ENCODE assay signal across 25 mouse cellular contexts in genomic region chr13:38486767-38487166, GRCm38 (mm10). TPM values are rescaled to one million over a fixed set of nuclear protein-coding genes. Genes with fewer than 3 reads are reported as not detected.
A peak's percentile ranks its signal among the peaks of the same experiment; 100 is the strongest.
DNase-seq lines count a peak whose midpoint lies in the region; ATAC-seq lines count a peak whose summit lies in the region.
"Had no signal": no experiment of that assay in that cellular context is flagged by ENCODE, and none has a peak within 500 bp of the region (broad histone marks: within the 10 kb centered on the region; RNA-seq: fewer than 3 reads in every experiment).

No protein-coding gene starts in this region.

- peak; percentile 55 for DNase-seq in kidney, adult 11 months
- no peak for DNase-seq in kidney, postnatal 14 days
- DNase-seq in kidney, adult 8-10 months: peak; percentile 29 to 52
- peak; percentile 27 to 51 for DNase-seq in kidney, postnatal 36 days
- DNase-seq in layer of hippocampus, adult 9-11 months: no peak
- DNase-seq: adrenal gland, adult 8-10 months; adrenal gland, postnatal 14 days; adrenal gland, postnatal 36 days; B cell, adult 2 months; cerebellum, adult 11-12 months; cerebellum, adult 2 months; cerebellum, adult 9-10 months; cerebellum, postnatal 10 days; cerebellum, postnatal 25 days had no signal

- no peak overlapping the region for H3K9ac ChIP-seq in kidney, embryonic 16.5 days (replicated peaks; ENCODE audit: low read length)
- H3K9ac ChIP-seq in kidney, embryonic 15.5 days: no peak overlapping the region
- no peak overlapping the region for H3K9ac ChIP-seq in kidney, embryonic 14.5 days (ENCODE audit: low read depth, low read length)
- H3K9ac ChIP-seq: embryonic facial prominence, embryonic 12.5 days; forebrain, embryonic 13.5 days had no signal

- no peaks in the 10 kb centered on the region for H3K4me1 ChIP-seq in kidney, embryonic 16.5 days (ENCODE audit: insufficient read depth, low read length)
- 0 out of 2 replicates have a peak, but pooled peaks cover 2% of the 10 kb centered on the region for H3K4me1 ChIP-seq in kidney, embryonic 15.5 days
- no peaks in the 10 kb centered on the region for H3K4me1 ChIP-seq in kidney, embryonic 14.5 days (ENCODE audit: control insufficient read depth, insufficient read depth, low read length)

- no peak overlapping the region for H3K4me2 ChIP-seq in kidney, embryonic 16.5 days (replicated peaks; ENCODE audit: low read depth, low read length)
- no peak overlapping the region for H3K4me2 ChIP-seq in kidney, embryonic 15.5 days
- no peak overlapping the region for H3K4me2 ChIP-seq in kidney, embryonic 14.5 days (replicated peaks; ENCODE audit: low read depth, low read length)
- H3K4me2 ChIP-seq: embryonic facial prominence, embryonic 12.5 days; forebrain, embryonic 13.5 days had no signal

- no peak for ATAC-seq in kidney, embryonic 16.5 days (ENCODE audit: low FRiP score, low TSS enrichment)
- 0 out of 2 replicates have a peak, but pooled peaks have one; percentile 49 for ATAC-seq in kidney, embryonic 15.5 days (replicated peaks; ENCODE audit: low FRiP score)
- ATAC-seq in kidney, embryonic 14.5 days (ENCODE audit: low FRiP score, low TSS enrichment): no peak; the same call in 1 of the 2 replicates
- ATAC-seq: activated CD4-positive, CD25-positive, alpha-beta regulatory T cell, adult 4 months; CD4-positive, CD25-positive, alpha-beta regulatory T cell, adult 4 months; forebrain, embryonic 13.5 days; Patski had no signal

- no peak overlapping the region for H3K4me3 ChIP-seq in kidney, embryonic 16.5 days (ENCODE audit: low read length)
- H3K4me3 ChIP-seq in kidney, embryonic 15.5 days (replicated peaks): no peak overlapping the region
- H3K4me3 ChIP-seq in kidney, embryonic 14.5 days (ENCODE audit: low read length): no peak overlapping the region
- H3K4me3 ChIP-seq: embryonic facial prominence, embryonic 10.5 days; embryonic facial prominence, embryonic 12.5 days; forebrain, embryonic 13.5 days had no signal

- 64% methylated on average over 6 of the region's 6 CpGs for WGBS in kidney, embryonic 16.5 days
- 65% methylated on average over 6 of the region's 6 CpGs for WGBS in kidney, embryonic 15.5 days
- WGBS in kidney, embryonic 14.5 days: 69% methylated on average over 6 of the region's 6 CpGs

- no peaks in the 10 kb centered on the region for H3K27me3 ChIP-seq in kidney, embryonic 16.5 days (ENCODE audit: insufficient read depth, low read length)
- no peaks in the 10 kb centered on the region for H3K27me3 ChIP-seq in kidney, embryonic 15.5 days
- no peaks in the 10 kb centered on the region for H3K27me3 ChIP-seq in kidney, embryonic 14.5 days (ENCODE audit: control insufficient read depth, insufficient read depth, low read length)
- H3K27me3 ChIP-seq: CH12.LX; embryonic facial prominence, embryonic 12.5 days; forebrain, embryonic 13.5 days; Patski had no signal

- H3K36me3 ChIP-seq in kidney, embryonic 16.5 days (ENCODE audit: insufficient read depth, low read length): no peaks in the 10 kb centered on the region
- H3K36me3 ChIP-seq in kidney, embryonic 15.5 days: no peaks in the 10 kb centered on the region
- no peaks in the 10 kb centered on the region for H3K36me3 ChIP-seq in kidney, embryonic 14.5 days (ENCODE audit: control insufficient read depth, insufficient read depth, low read length)
- H3K36me3 ChIP-seq: embryonic facial prominence, embryonic 10.5 days; embryonic facial prominence, embryonic 12.5 days; G1E had no signal

- H3K9me3 ChIP-seq in kidney, embryonic 16.5 days (ENCODE audit: low read length): no peaks in the 10 kb centered on the region
- no peaks in the 10 kb centered on the region for H3K9me3 ChIP-seq in kidney, embryonic 15.5 days (replicated peaks)
- H3K9me3 ChIP-seq in kidney, embryonic 14.5 days (ENCODE audit: control insufficient read depth, low read length): no peaks in the 10 kb centered on the region
- H3K9me3 ChIP-seq: embryonic facial prominence, embryonic 10.5 days; embryonic facial prominence, embryonic 12.5 days; forebrain, embryonic 13.5 days; G1E had no signal

- no peak overlapping the region for H3K27ac ChIP-seq in kidney, embryonic 16.5 days (ENCODE audit: low read length)
- no peak overlapping the region for H3K27ac ChIP-seq in kidney, embryonic 15.5 days
- H3K27ac ChIP-seq in kidney, embryonic 14.5 days (ENCODE audit: low read depth, low read length): no peak overlapping the region
- H3K27ac ChIP-seq: embryonic facial prominence, embryonic 10.5 days; embryonic facial prominence, embryonic 12.5 days; forebrain, embryonic 13.5 days had no signal

RNA-seq across cellular contexts. Expression of gene Txndc5, which starts 41.9 kb away (rescaled TPM):
- 301 and 313 TPM in 2 replicates for polyA plus RNA-seq in kidney, embryonic 16.5 days (2015; fragmentation: Nextera tagmentation; extraction: Ambion mirVana)
- 264 and 277 TPM in 2 replicates for polyA plus RNA-seq in kidney, embryonic 15.5 days (2015; fragmentation: Nextera tagmentation; extraction: Ambion mirVana)
- polyA plus RNA-seq in kidney, embryonic 14.5 days (2014; fragmentation: Nextera tagmentation; extraction: Ambion mirVana): 161 and 263 TPM in 2 replicates

Comparison
In these comparisons a context has a peak if more than half of its experiments do, and no peak if none do; other contexts are left out.
1. DNase-seq: peak in kidney, adult 11 months (single experiment), kidney, adult 8-10 months (2 of 2) and kidney, postnatal 36 days (2 of 2); none in kidney, postnatal 14 days (single experiment) and layer of hippocampus, adult 9-11 months (single experiment).